Mouse (Mus musculus) heart, adult 11 months (tissue): ENCODE results near the gene Bad.
A peak's percentile ranks its signal among the peaks of the same experiment; 100 is the strongest.

ENCODE experiments used
- DNase-seq: peaks from one replicate; pipeline ENCODE4 v3.0.0; 2022

Bad gene

DNA sequence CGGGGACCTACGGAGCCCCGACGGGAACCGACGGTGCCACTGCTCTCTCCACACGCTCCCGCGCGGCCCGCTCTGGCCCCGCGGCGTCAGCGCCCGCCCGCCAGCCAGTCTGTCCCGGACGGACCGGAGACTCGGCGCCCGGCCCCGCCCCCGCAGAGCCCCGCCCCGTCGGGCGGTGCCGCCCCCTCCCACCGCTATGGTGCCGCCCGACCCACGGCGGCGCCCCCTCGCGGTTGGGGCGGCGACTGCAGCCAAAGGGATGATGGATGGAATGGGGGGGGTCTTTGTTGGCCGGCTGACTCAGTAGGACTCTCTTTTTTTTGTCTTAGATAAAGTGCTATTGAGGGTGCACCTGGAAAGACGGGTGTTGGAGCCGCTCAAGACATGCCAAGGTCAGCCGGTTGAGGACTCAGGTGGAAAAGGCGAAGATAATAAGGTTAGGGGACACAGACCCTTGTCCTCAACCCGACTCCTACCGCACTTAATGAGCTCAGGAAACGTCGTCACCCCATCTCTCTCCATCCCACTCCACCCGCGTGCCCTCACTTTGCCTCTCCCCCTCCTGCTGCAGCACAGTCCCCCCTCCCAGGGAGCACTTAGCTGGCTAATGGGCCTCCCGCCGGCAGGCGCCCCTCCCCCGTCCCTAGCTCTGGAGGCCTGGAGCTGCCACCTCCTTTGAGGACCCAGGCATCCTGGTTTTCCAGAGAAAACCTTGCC is 28.2 kb downstream of the Bad start:
- peak; percentile 98 for DNase-seq

DNA sequence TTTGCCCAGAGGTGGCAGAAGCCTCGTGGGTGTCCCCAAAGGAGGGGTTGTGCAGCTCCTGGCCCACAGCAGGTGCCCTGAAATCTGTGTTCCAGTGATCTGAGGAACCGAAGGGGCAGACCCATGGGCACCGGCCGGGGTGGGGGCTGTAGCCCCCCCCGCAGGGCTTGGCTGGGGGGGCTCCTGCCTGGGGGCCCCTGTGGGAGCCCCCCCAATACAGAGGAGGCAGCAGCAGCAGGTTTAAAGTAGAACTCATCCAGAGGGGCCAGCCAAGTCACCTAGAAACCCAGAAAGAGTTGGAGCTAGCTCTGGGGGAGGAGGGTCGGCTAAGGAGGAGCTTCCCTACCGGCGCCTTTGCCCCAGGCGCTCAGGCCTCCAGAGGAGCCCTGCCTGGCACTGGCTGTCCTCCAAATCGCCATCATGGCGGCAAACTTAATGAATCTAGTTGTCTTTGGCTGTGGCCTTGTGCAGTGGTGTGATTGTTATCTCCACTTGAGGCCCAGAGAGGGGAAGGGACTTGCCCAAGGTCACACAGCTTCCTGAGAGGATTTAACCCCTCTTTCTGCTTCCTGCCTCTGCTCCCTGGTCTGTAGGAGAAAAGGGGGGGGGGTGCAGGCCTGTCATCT is 28.9 kb downstream of the Bad start:
- peak; percentile 95 for DNase-seq

DNA sequence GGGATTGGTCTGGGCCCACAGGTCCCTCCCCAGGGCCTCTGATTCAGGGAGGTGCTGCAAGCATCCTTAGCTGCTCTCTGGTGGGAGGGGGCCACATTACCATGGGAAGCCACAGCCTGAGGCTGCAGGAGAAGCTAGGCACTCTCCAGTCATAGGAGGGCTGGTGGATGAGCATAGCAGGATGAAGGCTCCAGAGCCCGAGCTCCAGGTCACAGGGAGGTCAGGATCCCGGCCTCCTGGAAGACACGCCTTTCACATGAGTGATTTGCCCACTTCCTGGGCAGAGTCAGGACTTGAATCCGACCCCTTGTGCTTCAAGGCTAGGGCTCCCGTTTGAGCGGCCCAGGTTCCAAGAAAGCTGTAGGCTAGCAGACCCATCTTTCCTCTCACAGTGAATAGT is 30.0 kb downstream of the Bad start:
- no peak for DNase-seq

DNA sequence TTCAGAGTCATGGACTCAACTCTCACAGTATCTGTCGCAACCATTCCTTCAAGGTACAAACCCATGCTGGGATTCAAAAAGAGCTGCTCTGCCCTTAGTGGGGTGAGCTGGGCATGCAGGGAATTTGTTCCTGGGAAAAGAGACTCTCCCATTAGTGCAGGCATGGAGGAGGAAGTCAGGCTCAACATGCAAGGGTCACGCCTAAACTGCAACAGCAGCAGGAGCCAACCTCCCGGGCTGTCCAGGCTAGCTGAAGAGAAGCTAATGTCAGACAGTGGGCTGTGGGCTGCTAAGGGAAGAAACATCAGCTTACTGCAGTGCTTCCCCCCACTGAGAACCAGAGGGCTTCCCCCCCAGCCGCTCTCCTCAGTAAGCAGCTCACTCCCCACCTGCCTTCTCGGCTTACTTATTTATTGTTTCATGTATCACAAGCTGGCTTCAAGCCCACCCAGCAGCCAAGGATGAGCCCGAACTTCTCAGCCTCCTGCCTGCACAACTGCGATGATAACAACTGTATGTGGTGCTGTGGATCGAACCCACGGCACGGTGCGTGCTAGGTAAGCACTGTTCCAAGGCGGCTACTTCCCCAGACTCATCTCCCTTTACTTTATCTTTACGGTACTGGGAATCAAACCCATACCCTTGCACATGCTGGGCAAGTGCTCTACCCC is 30.7 kb downstream of the Bad start:
- peak; percentile 93 for DNase-seq

DNA sequence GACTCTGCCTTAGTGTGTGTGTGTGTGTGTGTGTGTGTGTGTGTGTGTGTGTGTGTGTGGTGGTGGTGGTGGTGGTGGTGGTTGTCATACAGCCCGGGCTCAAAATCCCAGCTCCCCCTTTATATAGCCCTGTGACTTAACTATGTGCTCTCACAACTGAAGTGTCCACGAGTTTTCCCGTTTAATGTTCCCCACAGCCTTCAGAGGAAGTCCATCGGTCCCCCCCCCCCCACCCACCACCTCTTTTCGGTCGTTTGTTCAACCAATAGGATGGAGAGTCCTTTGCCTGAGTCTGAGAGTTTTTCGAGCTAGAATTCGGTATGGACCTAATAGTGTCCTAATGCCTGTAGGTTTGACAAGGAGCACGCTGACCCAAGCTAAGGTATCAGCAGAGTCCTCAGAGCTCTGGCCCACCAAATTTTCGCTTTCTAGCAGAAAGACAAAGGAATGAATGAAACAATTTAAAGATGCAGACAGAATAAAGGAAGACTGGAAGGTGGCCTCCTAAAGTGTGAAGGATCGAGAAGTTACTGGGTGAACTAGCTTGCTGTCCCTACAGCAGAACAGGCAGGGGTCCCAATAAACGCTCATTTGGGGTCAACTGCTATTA is 32.0 kb downstream of the Bad start:
- DNase-seq = no peak

DNA sequence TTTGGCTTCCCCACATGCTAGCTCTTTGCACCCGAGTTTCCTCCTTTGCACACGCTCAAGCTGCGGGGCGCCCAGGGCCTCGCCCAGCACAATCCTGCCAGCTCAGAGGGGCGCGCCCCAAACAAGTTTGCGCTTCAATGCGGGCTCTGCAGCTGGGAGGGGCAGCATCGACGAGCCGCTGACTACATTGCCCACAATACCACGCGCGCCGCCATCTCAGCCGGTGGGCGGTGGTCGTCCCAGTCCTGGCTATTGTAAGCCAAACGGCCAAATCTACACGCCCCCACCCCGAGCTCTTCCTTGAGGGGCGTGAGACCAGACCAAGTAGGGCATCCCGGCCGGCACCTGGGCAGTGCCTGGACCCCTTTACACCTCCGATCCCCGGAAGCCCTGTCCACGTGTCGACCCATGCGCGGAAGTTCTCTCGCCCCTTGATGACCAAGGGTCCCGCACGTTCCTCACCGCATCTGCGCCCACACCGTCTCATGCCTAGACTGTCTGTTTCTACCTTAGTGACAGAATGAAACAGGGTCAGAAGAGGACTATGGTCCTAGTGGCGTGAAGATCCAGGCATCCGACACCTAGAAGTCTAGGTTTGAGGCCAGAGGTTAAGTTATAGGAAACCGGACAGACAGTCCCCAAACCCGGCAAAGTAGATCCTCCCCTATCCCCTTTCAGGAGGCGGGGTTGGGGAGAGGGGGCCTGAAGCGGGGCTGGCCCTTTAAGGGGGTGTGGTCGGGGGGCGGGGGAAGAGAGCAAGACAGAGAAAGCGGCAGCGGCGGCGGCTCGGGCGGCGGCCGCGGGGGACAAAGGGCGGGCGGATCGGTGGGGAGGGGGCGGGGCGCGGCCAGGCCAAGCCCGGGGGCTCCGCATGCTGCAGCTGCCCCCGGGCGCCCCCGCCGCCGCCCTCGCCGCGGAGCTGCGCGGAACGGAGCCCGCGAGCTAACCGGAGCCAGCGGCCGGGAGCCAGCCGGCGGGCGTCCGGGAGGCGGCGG is 32.8 kb downstream of the Bad start, which contains the start of gene Ppp1r14b:
Gene Ppp1r14b (plus strand): TSS at position 758 of the 995 bp plus-strand sequence.
- DNase-seq = peak; percentile 99

DNA sequence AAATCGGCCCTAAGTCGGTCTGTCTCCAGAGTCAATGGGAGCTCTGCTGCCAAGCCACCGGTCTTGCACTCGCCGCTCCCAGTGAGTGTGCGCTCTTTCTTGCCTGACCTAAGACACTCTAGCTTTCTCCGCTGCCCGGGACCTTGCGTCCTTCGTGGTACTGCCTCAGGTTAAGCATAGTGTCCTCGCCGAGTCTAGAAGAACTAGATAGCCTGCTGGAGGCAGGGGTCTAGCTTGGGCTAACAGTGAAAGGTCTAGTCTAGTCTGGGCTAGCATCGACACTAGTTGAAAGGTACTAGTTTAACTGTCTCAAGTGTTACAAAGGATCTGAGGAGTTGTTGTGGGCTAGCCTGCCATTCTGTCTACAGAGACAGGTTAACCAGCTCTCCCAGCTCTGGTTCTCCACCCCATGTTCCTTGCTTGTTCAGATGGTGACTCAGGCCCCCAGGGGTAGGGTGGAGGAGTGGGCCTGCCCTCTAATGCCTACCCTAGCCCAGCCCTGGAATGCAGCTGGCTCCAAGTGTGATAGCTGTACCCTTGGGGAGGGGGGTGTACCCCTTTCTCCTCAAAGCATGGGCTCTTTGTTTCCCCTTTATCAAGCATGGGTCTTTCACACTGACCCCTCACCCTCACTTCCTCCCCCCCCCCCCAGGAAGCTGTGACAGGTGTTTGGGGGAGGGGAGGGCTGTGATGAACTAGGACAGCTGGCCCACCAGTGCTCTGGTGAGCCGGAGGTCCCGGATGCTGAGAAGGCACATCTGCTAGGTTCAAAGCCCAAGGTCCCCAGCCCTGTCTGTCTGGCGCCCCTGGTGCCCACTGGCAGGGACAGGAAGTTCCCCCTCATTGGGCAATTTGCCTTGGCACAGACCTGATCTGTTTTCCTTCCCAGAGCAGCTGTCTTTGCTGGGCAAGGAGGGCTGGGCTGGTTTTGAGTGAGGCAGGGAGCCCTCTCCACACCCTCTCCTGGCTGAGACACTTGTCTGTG is 34.2 kb downstream of the Bad start, which contains the start of gene Plcb3:
Gene Plcb3 (minus strand): TSS at position 934 of the 985 bp plus-strand sequence.
- DNase-seq = peak; percentile 98

DNA sequence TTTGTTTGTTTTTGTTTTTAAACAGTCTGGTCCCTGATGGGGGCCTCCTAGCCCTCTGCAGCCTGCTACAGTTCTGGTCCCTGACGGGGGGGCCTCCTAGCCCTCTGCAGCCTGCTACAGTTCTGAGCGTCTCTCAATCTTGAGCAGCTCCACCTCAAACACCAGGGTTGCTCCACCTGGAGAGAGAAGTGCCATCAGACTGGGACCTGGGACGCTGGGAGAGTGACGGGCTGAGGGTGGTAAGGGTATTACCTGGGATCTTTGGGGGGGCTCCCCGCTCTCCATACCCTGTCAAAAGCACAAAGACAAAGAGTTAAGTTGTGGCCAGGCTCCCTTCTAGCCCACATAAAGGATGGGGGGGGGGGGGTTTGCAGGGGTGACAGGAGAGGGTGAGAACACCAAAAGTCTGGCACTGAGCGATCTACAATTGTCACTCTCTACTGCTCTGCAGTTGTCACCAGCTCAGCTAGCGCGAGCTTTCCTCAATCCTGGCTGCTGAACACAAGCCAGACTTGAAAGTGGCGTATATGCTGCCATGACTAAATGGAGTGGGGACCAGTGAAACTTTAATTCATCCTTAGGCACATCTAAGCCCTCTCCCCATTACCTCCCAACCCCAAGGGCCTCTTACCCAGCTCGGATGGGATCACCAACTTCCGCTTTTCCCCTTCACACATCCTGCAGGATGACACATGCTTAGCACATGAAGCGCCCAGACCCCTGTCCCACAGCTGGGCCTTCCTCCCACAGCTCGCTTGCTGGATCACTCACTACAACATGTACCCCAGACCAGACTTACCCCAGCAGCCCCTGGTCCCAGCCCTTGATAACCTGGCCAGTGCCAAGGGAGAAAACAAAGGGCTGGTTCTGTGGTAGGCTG is 36.3 kb downstream of the Bad start:
- peak; percentile 96 for DNase-seq

DNA sequence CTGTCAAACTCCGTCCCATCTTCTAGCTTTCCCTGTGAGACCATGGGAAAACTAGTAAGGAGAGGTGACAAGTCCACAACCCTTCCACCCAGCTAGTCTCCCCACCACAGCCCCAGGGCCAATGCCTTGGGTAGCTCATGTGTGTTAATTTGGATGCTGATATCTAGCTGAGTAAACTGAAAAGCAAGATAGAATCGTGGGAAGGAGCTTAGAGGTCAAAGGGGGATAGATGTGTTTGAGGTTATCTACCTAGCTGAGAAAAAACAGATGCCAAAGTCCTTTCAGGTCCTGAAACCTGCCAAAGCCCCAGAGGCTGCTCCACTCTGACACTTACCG is 36.9 kb downstream of the Bad start:
- DNase-seq = no peak

DNA sequence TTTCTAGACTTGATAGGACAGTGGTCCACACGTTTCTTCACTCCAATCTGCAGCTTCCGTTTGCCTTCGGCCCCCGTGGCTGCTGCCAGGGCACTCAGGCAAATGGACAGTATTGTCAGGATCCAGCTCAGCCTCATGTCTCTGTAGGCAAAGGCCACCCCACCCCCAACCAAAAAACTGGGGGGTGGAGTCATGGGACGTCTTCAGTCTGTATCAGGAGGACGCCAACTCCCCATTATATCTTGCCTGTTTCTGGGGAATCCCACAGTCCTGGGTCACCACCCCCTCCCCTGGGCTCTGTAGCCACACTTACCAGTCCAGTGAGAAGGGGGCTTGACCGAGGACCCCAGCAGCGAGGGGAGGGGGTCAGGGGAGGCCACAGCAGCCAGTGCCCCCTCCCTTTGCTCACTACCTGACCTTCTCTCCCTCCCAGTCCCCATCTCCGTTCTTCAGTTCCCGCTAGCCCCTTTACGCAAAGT is 37.4 kb downstream of the Bad start:
- no peak for DNase-seq

DNA sequence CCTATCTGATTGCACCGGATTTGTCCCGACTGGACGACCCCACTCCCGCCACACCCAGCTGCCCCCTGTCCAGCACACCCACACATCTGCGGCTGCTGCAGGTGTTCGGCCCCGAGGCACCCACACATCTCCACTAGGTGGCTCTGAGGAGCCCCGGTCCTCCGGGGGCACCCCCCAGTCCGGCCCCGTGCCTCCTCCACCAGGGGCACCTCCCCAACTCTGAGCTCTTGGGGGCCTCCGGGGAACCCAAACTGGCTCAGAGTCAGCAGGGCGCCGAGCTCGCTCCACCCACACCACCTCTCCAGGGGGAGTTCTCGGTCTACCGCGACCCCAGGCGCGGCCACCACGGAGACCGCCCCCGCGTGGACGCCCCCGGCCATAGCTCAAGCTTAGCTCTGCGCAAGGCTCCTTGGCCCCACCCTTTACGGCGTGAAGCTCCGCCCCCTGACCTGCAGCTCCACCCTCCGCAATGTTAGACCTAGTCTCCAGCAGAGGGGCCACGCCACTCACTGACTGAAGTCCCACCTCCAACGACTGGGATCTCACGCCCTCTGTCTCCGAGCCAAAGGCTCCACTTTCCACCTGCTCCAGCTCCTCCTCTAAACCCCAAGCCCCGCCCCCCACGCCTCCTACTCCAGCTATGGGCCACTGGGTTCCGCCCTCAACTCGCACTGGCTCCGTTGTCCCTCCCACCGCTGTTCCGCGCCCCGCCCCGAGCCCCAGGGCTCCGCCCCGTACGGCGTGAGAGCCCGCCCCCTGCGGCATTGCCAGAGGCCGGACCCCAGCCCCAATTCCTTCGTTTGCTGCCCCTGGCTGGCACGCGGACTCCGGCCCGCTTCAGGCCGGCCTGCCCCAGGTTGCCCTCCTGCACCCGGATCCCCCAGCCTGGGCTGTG is 38.1 kb downstream of the Bad start:
- peak; percentile 100 for DNase-seq

DNA sequence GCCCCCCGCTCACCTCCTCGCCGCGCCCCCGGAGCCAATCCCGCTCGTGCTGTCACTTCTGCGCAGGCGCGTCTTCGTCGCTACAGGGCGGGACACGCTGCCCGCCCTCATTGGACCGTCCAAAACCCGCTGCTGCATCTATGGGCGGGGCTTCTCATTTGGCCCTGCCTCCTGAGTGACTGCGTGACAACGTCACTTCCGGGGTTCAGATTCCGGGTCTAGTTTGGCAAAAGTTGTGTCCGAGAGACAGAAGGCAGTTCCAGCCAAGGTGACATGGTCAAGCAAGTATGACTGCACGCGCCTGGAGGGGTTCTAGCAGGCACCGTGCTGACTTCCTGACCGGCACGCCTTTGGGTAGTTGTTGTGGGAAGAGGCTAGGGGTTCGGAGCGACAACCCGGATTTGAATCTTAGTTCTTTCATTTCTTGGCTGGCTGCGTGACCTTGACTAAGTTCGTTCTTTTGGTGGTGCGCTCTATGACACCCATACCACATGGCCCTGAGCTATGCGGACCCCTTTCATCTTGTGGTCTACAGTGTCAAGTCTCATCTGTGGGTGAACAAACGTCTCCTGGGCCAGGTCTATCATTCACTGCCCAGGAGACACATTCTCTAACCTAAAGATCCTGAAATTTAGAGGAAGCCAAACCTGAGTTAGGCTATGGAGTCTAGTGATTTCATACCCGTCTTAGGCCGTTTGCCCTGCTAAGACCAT is 38.9 kb downstream of the Bad start, which contains the start of gene Fkbp2:
Gene Fkbp2 (minus strand): TSS at position 121 of the 713 bp plus-strand sequence.
- DNase-seq = peak; percentile 100

DNA sequence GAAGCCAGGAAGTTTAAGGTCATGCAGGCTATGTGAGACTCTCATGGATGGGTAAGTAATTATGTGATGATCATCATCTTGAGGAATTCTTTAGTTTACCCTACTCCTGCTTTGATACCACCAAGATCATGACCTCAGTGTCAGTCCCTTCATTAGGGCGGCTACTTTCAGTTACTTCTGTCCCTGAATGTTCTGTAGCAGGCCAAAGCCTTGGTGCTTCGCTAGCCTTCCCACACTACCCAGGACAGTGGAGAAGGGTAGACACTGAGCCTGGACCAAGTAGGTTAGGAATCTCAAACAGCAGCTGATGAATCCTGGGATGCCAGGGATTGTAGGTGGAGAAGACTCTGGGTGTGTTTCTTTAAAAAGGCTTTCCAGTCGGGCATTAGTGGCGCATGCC is 39.8 kb downstream of the Bad start:
- DNase-seq = no peak

DNA sequence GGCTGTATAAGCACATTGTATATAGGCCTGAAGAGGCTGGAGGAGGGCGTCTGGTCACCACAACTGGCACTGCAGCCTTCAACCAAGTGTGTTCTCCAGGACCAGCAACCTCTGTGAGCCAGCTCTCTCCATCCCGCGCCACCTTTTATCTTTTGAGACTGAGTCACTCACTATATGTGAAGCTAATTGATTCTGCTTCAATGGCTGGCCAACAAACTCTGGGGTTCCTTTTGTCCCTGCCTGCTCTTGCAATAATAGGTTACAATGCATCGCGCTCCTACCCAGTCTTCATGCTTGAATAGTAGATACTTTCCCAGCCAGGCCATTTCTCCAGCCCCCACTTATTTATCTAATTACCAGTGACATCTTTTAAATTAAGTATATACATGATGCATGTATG is 42.0 kb downstream of the Bad start:
- no peak for DNase-seq

DNA sequence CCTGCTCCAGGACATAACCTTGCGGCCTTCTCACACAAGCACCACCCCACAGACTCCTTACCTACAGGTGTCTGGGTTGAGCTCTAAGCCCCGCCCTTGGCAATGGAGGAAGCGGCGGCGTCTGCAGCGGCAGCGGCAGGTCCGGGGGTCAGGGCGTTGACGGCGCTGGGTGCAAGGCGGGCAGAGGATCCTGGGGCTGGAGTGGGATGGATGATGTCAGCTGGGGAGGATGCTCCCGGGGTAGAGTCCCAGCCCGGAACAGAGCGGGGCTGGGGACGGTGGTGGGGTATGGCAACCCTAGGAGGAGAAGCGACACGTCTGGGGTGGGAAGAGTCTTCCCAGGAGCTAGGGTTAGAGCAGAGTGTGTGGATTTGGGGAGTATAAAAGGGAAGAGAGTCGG is 43.6 kb downstream of the Bad start:
- DNase-seq = peak; percentile 94

DNA sequence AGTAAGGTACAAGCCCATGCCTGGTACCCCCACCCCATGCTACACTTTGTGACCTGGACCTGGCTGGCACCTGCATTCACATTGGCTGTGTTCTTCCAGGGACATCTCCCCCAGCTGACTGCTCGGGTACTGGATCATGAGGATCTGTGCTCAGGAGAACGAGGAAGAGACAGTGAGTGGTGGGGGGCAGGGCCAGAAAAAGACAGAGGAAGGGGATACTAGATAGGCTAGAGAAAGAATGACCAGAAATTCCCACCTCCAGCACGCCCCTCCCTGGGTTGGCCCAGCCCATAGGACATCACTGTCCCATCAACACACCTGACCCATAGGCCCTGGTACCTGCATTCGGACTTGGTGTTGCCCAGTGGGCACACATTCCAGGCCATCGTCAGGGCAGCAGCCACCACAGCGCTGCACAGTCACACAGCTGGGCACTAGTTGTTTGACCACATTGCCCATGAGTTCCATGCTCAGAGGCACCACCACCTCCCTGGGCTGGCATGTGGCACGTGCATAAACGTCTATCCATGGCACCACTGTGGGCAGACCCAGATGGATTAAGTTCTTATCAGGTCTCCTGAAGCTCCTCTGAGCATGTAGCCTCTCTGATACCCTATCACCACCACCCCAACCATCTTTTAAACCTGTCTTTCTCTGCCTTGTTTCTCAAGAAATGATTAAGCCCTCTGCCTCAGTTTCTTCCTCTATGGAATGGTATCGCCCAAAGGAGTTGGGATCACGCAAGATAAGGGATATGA is 44.5 kb downstream of the Bad start:
- peak; percentile 94 for DNase-seq
